Mouse (Mus musculus): ENCODE data around the gene Gpc3.

DNA sequence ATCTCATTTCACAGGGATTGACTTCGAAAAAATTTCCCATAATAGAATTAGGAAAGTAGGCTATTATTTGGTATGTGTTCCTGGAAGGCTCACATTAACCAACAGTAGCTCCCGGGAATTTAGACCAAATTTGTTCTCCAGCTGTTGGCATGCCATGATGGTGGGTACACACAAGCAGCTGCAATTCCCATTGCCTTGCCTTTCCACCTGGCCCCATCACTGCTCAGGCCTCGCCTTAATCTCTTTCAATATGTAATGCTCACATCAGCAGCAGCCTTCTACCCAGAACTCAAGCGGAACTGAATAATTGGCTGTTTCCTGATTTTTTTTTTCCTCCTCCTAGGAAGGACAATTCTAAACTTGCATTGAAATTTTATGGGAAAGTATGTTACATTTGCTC, 102.6 kb downstream of the Gpc3 start:
- TF ChIP-seq CTCF (IDR thresholded peaks at IDR 0.05; ENCODE audit: low read depth) (no peak), EP300 (IDR thresholded peaks at IDR 0.05; ENCODE audit: low read depth) (no peak)

Measured in liver, embryonic 14.5 days (tissue).